ENCODE assay signal across 24 mouse cellular contexts in genomic region chr9:49612387-49612786, GRCm38 (mm10).
"Had no signal": no experiment of that assay in that cellular context is flagged by ENCODE, and none has a peak within 500 bp of the region (broad histone marks: within the 10 kb centered on the region; RNA-seq: fewer than 3 reads in every experiment).

No protein-coding gene starts in this region.

- DNase-seq: gastrocnemius, postnatal 14 days; gastrocnemius, postnatal 36 days; heart, adult 18-20 months; heart, postnatal 10 days; heart, postnatal 36 days; kidney, adult 11 months; kidney, adult 2 months; kidney, adult 9 months; kidney, postnatal 14 days; kidney, postnatal 36 days; layer of hippocampus, postnatal 36 days; left cerebral cortex, postnatal 4 days had no signal

- H3K9ac ChIP-seq: heart, embryonic 12.5 days; hindbrain, embryonic 13.5 days; hindbrain, embryonic 15.5 days; kidney, embryonic 15.5 days; limb, embryonic 13.5 days; limb, embryonic 15.5 days; liver, embryonic 12.5 days; liver, embryonic 14.5 days had no signal

- H3K4me1 ChIP-seq: limb, embryonic 13.5 days; limb, embryonic 15.5 days; liver, embryonic 12.5 days had no signal

- H3K9me3 ChIP-seq: heart, embryonic 10.5 days; heart, embryonic 12.5 days; hindbrain, embryonic 13.5 days; hindbrain, embryonic 15.5 days; kidney, embryonic 15.5 days; limb, embryonic 13.5 days; limb, embryonic 15.5 days; liver, embryonic 12.5 days had no signal

- H3K36me3 ChIP-seq: heart, embryonic 10.5 days; heart, embryonic 12.5 days; hindbrain, embryonic 15.5 days; limb, embryonic 13.5 days; limb, embryonic 15.5 days; liver, embryonic 12.5 days had no signal

- H3K27me3 ChIP-seq: heart, embryonic 12.5 days; hindbrain, embryonic 13.5 days; hindbrain, embryonic 15.5 days; kidney, embryonic 15.5 days; limb, embryonic 13.5 days; limb, embryonic 15.5 days; liver, embryonic 12.5 days had no signal

- H3K27ac ChIP-seq: heart, embryonic 10.5 days; hindbrain, embryonic 13.5 days; hindbrain, embryonic 15.5 days; hindbrain, postnatal 0 days; kidney, embryonic 15.5 days; kidney, postnatal 0 days; limb, embryonic 13.5 days; limb, embryonic 15.5 days; liver, embryonic 12.5 days; liver, embryonic 14.5 days had no signal

- ATAC-seq: hindbrain, postnatal 0 days; intestine, embryonic 16.5 days; liver, embryonic 12.5 days had no signal

- H3K4me2 ChIP-seq: heart, embryonic 12.5 days; hindbrain, embryonic 13.5 days; hindbrain, embryonic 15.5 days; kidney, embryonic 15.5 days; limb, embryonic 13.5 days; limb, embryonic 15.5 days; liver, embryonic 12.5 days had no signal

- H3K4me3 ChIP-seq: heart, embryonic 10.5 days; heart, embryonic 12.5 days; hindbrain, embryonic 13.5 days; hindbrain, embryonic 15.5 days; kidney, embryonic 15.5 days; limb, embryonic 13.5 days; limb, embryonic 15.5 days; liver, embryonic 12.5 days had no signal
